Mouse (Mus musculus): Measurements from ENCODE around the gene Hoxd12. TPM values are rescaled to one million over a fixed set of nuclear protein-coding genes. Genes with fewer than 3 reads are reported as not detected.

Hoxd12 gene
- polyA plus RNA-seq (2015; fragmentation: Nextera tagmentation; extraction: Ambion mirVana), result 59.3 and 67.1 TPM in 2 replicates

- Histone ChIP-seq H3K9ac (peak within 1 kb of the TSS; percentile 99), H3K27me3 (peaks cover 58% of the 10 kb centered on the region), H3K9me3 (no peaks in the 10 kb centered on the region), H3K4me3 (peak within 1 kb of the TSS; percentile 79), H3K27ac (peak within 1 kb of the TSS; percentile 97), H3K36me3 (peaks cover 4% of the 10 kb centered on the region; the same call in 1 of the 2 replicates), H3K4me1 (peaks cover 32% of the 10 kb centered on the region), H3K4me2 (replicated peaks) (peak within 1 kb of the TSS; percentile 75)
- ATAC-seq (ENCODE audit: low FRiP score, low read depth), result peak; percentile 74
- 2% methylated on average over 47 of the region's 47 CpGs for WGBS
Observed at GRCm38 (mm10) chr2:74674881-74675665, at the start of gene Hoxd12. Gene Hoxd12 (plus strand): TSS chr2:74675013.

GRCm38 (mm10) chr2:74635412-74635811 is 39.4 kb upstream of the Hoxd12 start:
- no peak overlapping the region for H3K9ac ChIP-seq
- no peak for ATAC-seq (ENCODE audit: low FRiP score, low read depth)
- H3K4me2 ChIP-seq (replicated peaks), result no peak overlapping the region
- no peak overlapping the region for H3K27ac ChIP-seq
- H3K9me3 ChIP-seq, result peaks cover 3% of the 10 kb centered on the region; the same call in 1 of the 2 replicates
- no peaks in the 10 kb centered on the region for H3K36me3 ChIP-seq
- H3K4me3 ChIP-seq, result no peak overlapping the region
- no peaks in the 10 kb centered on the region for H3K27me3 ChIP-seq
- WGBS, result 65% methylated on average over 4 of the region's 4 CpGs
- H3K4me1 ChIP-seq, result no peaks in the 10 kb centered on the region

GRCm38 (mm10) chr2:74642431-74642830 is 32.4 kb upstream of the Hoxd12 start:
- peaks cover 10% of the 10 kb centered on the region for H3K4me1 ChIP-seq
- no peaks in the 10 kb centered on the region for H3K36me3 ChIP-seq
- H3K4me2 ChIP-seq (replicated peaks), result no peak overlapping the region
- no peaks in the 10 kb centered on the region for H3K9me3 ChIP-seq
- no peak overlapping the region for H3K9ac ChIP-seq
- 56% methylated on average over 5 of the region's 5 CpGs for WGBS
- no peak overlapping the region for H3K4me3 ChIP-seq
- peaks cover 31% of the 10 kb centered on the region for H3K27me3 ChIP-seq
- no peak overlapping the region; the same call in 1 of the 2 replicates for H3K27ac ChIP-seq
- no peak for ATAC-seq (ENCODE audit: low FRiP score, low read depth)

- ATAC-seq (ENCODE audit: low FRiP score, low read depth), result no peak
- no peak overlapping the region for H3K4me3 ChIP-seq
- no peak overlapping the region for H3K4me2 ChIP-seq (replicated peaks)
- H3K36me3 ChIP-seq, result no peaks in the 10 kb centered on the region
- peaks cover 38% of the 10 kb centered on the region for H3K4me1 ChIP-seq
- no peaks in the 10 kb centered on the region for H3K9me3 ChIP-seq
- no peak overlapping the region for H3K27ac ChIP-seq
- H3K27me3 ChIP-seq, result peaks cover 62% of the 10 kb centered on the region
- H3K9ac ChIP-seq, result no peak overlapping the region
- 75% methylated on average over 3 of the region's 3 CpGs for WGBS
Observed at GRCm38 (mm10) chr2:74645631-74646030, 29.2 kb upstream of the Hoxd12 start.

GRCm38 (mm10) chr2:74647082-74647864 is 27.5 kb upstream of the Hoxd12 start:
- peak overlapping the region; percentile 35; the same call in 1 of the 2 replicates for H3K9ac ChIP-seq

GRCm38 (mm10) chr2:74652996-74653340 is 21.8 kb upstream of the Hoxd12 start:
- Histone ChIP-seq H3K36me3 (0 out of 2 replicates have a peak, but pooled peaks cover 2% of the 10 kb centered on the region), H3K4me3 (no peak overlapping the region), H3K27me3 (peaks cover 65% of the 10 kb centered on the region), H3K4me2 (replicated peaks) (no peak overlapping the region), H3K4me1 (peaks cover 29% of the 10 kb centered on the region), H3K27ac (no peak overlapping the region), H3K9ac (no peak overlapping the region), H3K9me3 (no peaks in the 10 kb centered on the region)
- 31% methylated on average over 2 of the region's 2 CpGs for WGBS
- no peak for ATAC-seq (ENCODE audit: low FRiP score, low read depth)

More at GRCm38 (mm10) chr2:74647082-74647864, 27.5 kb upstream of the Hoxd12 start:
- 0 out of 2 replicates have a peak overlapping the region, but pooled peaks have one; percentile 9 for H3K4me2 ChIP-seq (replicated peaks)
- H3K9me3 ChIP-seq, result no peaks in the 10 kb centered on the region
- peaks cover 72% of the 10 kb centered on the region for H3K27me3 ChIP-seq
- H3K4me3 ChIP-seq, result no peak overlapping the region
- H3K27ac ChIP-seq, result no peak overlapping the region
- ATAC-seq (ENCODE audit: low FRiP score, low read depth), result no peak
- WGBS, result 19% methylated on average over 7 of the region's 7 CpGs
- H3K4me1 ChIP-seq, result peaks cover 41% of the 10 kb centered on the region
- no peaks in the 10 kb centered on the region for H3K36me3 ChIP-seq

GRCm38 (mm10) chr2:74653781-74654535 is 20.9 kb upstream of the Hoxd12 start:
- Histone ChIP-seq H3K27me3 (peaks cover 55% of the 10 kb centered on the region), H3K4me1 (peaks cover 20% of the 10 kb centered on the region), H3K9ac (peak overlapping the region; percentile 98), H3K27ac (peak overlapping the region; percentile 95), H3K9me3 (no peaks in the 10 kb centered on the region), H3K4me3 (peak overlapping the region; percentile 63), H3K36me3 (0 out of 2 replicates have a peak, but pooled peaks cover 2% of the 10 kb centered on the region), H3K4me2 (replicated peaks) (peak overlapping the region; percentile 74)
- 9% methylated on average over 17 of the region's 17 CpGs for WGBS
- ATAC-seq (ENCODE audit: low FRiP score, low read depth), result no peak

GRCm38 (mm10) chr2:74654743-74655419 is 19.9 kb upstream of the Hoxd12 start:
- peaks cover 47% of the 10 kb centered on the region for H3K27me3 ChIP-seq
- H3K4me3 ChIP-seq, result peak overlapping the region; percentile 63
- H3K4me1 ChIP-seq, result peaks cover 14% of the 10 kb centered on the region
- peak overlapping the region; percentile 74 for H3K4me2 ChIP-seq (replicated peaks)
- ATAC-seq (ENCODE audit: low FRiP score, low read depth), result 0 out of 2 replicates have a peak, but pooled peaks have one; percentile 31
- peak overlapping the region; percentile 95 for H3K27ac ChIP-seq
- peak overlapping the region; percentile 98 for H3K9ac ChIP-seq
- H3K9me3 ChIP-seq, result no peaks in the 10 kb centered on the region
- 0 out of 2 replicates have a peak, but pooled peaks cover 2% of the 10 kb centered on the region for H3K36me3 ChIP-seq
- 2% methylated on average over 19 of the region's 20 CpGs for WGBS

GRCm38 (mm10) chr2:74655420-74655781 is 19.4 kb upstream of the Hoxd12 start:
- H3K27ac ChIP-seq, result peak overlapping the region; percentile 95
- H3K4me3 ChIP-seq, result peak overlapping the region; percentile 63
- H3K4me2 ChIP-seq (replicated peaks), result peak overlapping the region; percentile 74
- no peaks in the 10 kb centered on the region for H3K9me3 ChIP-seq
- H3K9ac ChIP-seq, result peak overlapping the region; percentile 98
- 0 out of 2 replicates have a peak, but pooled peaks cover 2% of the 10 kb centered on the region for H3K36me3 ChIP-seq
- 1% methylated on average over 38 of the region's 47 CpGs for WGBS
- H3K4me1 ChIP-seq, result peaks cover 9% of the 10 kb centered on the region; the same call in 1 of the 2 replicates
- peak; percentile 25; the same call in 1 of the 2 replicates for ATAC-seq (ENCODE audit: low FRiP score, low read depth)
- peaks cover 42% of the 10 kb centered on the region for H3K27me3 ChIP-seq

GRCm38 (mm10) chr2:74655821-74656631 is 18.8 kb upstream of the Hoxd12 start:
- H3K4me1 ChIP-seq, result peaks cover 7% of the 10 kb centered on the region; the same call in 1 of the 2 replicates
- peak overlapping the region; percentile 63 for H3K4me3 ChIP-seq
- H3K27me3 ChIP-seq, result peaks cover 41% of the 10 kb centered on the region
- under 1% methylated on average over 63 of the region's 69 CpGs for WGBS
- no peaks in the 10 kb centered on the region for H3K9me3 ChIP-seq
- no peak for ATAC-seq (ENCODE audit: low FRiP score, low read depth)
- H3K36me3 ChIP-seq, result 0 out of 2 replicates have a peak, but pooled peaks cover 2% of the 10 kb centered on the region
- peak overlapping the region; percentile 74 for H3K4me2 ChIP-seq (replicated peaks)
- H3K27ac ChIP-seq, result peak overlapping the region; percentile 95
- H3K9ac ChIP-seq, result peak overlapping the region; percentile 98
